Mouse (Mus musculus) myocyte (in vitro differentiated cells): ENCODE measurements around the gene Rhno1.

ENCODE experiments used
- MAX ChIP-seq: IDR thresholded peaks from one replicate; pipeline ENCODE4 v1.6.1; 2011; ENCODE audit warnings: low read depth, mild to moderate bottlenecking, control low read depth
- POLR2A ChIP-seq: IDR thresholded peaks from one replicate; pipeline ENCODE4 v1.6.1; 2011; ENCODE audit warnings: low read depth, mild to moderate bottlenecking, control low read depth, moderate library complexity; ENCODE audit not compliant: insufficient read length
- SRF ChIP-seq: IDR thresholded peaks from one replicate; pipeline ENCODE4 v1.6.1; 2011; ENCODE audit warnings: low read depth; ENCODE audit not compliant: control insufficient read depth, insufficient read length

GRCm38 (mm10) chr6:128355726-128356416 is 6.8 kb downstream of the Rhno1 start, which contains the start of gene Tulp3:
- TF ChIP-seq POLR2A (peak; percentile 86), SRF (no peak), MAX (no peak)
